Mouse (Mus musculus) 3T3-L1 (cell line): ENCODE results near the gene Lin7c.

Source experiments
- DNase-seq: peaks from one replicate; pipeline ENCODE4 v3.0.0-alpha.2; 2015; ENCODE audit warnings: low read depth, low spot score

Lin7c gene

DNA sequence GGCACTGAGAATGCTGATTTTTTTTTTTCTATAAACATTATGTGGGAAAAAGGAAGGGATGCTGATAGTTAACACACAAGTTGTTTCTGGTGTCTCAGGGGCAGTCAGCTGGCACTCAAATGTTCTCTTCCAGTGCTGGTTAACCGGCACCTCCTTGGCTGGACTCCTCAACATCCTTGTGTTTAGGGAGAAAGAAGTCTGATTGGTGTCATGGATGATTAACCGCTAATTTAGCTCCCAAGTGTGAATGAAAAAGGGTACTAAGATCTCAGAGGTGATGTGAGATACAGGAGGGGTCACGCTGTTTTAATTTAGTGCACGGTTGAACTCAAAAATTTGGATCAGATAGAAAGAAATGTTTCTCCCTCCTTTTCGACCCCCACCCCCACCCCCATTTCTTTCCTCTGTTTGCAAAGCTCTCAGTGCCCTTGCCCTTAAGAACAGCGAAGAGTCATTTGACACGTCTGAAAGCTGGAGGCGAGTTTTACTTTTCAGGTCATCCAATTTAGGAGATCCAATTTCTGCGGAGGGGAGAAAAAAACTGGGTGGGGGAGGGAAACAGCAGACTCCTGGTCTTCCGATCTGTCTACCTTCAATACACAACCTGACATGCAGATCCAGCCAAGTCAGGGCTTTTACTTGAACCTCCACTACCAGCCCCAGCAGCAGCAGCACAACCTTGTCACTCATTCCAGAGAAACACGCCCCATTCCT is 26.3 kb downstream of the Lin7c start:
- no peak for DNase-seq

DNA sequence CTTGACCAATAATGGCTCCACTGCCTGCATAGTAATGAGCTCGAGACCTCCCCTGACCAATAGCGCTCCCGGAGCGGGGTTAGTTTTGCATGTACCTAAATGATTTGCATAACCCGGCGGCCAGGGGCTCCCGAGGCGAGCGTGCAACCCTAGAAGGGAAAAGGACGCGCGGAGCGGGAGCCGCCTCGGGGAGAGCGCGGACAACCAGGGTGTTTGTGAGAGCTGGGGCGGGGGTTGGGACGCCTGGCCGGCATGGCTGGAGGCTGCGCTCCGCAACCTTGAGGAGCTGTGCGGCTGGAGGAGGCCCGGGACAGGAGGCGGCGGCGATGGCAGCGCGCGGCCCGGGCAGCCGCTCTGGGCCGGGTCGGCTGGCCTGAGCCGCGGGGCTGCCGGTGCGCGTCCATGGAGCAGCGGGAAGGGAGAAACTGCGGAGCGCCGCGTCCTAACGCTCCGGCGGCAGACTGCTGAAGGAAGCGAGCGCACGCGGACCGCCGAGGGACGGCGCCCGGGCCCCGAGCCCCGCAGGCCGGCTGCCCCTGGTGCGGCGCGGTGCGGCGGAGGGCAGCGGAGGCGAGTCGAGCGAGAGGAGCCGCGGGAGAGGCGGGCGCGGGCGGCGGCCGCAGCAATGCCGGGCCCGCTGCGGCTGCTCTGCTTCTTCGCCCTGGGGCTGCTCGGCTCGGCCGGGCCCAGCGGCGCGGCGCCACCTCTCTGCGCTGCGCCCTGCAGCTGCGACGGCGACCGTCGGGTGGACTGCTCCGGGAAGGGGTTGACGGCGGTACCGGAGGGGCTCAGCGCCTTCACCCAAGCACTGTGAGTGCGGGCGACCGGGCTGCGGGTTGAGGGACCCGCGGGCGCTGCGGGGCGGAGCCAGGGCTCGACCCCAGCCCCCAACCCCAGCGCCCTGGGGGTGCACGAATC is 27.1 kb downstream of the Lin7c start, which contains the start of gene Lgr4:
Gene Lgr4, plus strand, starts transcription at position 152 of the 918 bp plus-strand sequence.
- peak; percentile 98 for DNase-seq

DNA sequence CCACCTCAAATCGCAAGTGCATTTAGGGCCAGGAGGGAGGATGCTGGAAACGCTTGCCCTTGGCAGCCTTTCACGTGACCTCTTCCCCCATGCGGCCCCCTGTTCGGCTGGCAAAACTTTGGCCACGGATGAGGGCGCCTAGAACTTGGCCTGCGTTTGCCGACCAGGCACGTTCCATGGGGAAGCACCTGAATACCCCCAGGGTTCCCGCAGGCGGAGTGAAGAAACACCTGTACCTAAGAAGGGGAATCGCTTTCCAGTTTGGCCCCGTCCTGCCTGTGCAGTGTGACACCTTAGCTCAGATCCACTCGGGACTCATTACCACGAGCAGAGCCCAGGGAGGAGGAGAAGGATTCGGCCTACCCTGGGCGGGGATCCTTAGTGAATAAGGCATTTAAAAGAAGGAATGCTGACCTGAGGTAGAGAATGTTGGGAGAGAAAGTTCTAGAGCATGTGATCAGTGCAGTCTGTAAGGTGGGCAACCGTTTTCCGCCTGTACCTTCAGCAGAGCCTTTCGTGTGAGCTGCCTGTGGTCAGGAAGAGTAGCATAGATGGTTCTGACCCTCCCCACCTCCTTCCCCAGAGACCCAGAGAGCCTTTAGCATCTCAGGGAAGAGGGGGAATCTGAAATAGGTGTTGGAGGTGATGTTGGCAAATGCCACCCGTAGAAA is 28.1 kb downstream of the Lin7c start:
- no peak for DNase-seq

DNA sequence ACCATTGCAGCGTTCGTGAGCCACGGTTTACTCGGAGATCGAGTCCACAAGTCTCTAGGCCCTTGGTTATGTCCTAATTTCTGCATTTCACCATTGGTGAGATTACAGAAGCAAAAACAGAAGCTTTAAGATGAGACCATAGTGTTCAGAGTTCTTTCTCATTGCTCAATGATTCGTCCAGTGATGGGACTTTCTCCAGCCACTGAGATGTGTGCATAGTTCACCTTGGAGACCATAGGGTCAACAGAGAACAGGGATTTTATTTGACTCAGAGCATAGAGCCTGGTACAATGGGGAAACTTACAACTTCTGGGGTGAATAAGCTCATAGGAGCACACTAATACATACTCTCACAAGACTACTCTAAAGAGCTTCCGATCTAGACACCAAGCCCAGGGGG is 29.8 kb downstream of the Lin7c start:
- DNase-seq, result no peak

DNA sequence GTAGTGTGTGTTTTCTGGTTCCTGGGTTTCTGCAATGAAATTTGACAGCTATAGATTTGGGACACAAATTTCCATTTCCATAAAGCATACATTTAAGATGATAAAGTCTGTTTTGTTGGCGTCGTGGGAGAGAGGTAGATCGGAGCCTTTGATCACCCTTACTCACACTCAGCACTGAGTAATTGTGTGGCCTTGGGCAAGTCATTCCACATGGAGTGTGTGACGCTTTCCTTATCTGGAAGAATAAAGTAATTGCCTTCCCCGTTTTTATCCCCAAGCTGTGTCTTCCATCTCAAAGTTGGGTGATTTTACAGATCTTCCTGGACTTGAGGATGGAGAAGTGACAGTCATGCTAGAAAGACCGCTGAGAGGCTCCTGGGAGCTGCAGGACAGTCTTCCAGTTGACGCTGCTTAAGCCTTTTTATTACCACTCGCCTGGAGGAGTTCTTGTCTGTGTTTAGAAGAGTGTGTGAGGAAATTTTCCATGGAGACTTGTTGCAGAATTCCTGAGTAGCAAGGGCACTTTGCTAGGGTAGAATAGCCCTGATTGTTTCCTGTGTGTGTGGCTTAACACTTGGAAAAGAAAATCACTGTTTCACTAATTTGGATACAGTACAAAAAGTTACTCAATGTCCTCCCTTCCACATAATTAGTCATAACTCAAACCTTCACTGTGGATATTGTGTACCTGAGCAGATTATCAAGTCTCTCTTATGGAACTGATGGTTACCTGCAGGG is 30.8 kb downstream of the Lin7c start:
- DNase-seq, result no peak

DNA sequence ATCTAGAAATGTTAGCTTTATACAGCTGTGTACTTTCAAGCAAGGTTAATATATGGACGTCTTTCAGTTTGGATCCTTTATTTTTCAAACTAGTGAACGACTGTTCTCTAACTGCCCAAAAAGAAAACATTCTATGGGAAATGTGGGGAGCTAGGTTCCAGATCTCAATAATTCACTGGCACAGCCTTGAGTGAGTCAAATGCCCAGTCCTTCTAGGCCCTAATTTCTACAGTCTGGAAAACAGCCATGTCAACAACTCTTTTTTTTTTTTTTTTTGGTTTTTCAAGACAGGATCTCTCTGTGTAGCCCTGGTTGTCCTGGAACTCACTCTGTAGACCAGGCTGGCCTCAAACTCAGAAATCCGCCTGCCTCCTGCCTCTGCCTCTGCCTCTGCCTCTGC is 31.7 kb downstream of the Lin7c start:
- DNase-seq, result no peak

DNA sequence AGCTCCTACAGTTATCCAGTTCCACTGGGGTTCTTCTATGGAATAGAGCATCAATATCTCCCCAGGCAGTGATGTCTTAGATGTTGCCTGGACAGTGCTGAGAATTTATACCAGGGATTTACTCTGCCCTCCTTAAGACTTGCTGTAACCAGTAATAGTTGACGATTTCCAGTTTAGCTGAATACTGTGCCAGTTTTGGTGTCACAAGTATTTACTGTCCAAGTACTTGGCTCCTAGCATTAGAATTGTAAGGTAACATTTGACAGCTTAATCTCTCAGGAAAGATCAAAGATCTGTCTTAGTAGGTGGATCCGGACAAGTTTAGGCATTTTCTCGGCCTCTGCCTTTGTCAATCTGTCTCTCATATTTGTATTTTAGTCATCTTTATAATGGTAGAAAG is 32.4 kb downstream of the Lin7c start:
- no peak for DNase-seq

DNA sequence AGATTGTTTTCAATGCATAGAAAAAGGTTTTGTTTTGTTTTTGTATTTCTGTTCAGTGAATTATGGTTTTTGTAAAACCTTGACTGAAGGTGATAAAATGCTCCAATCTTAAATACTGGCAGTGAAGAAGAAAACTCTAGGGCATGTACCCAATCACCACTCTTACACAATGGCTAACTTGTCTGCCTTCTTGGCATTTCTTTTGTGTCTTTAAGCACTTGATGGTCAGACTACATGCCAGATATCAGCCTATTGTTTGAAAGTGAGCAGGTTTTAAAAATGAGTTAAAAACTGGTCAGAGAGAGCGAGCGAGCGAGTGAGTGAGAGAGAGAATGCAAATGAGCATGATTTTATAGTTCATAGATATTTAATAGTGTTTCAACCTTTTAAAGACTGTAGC is 33.3 kb downstream of the Lin7c start:
- DNase-seq, result no peak

DNA sequence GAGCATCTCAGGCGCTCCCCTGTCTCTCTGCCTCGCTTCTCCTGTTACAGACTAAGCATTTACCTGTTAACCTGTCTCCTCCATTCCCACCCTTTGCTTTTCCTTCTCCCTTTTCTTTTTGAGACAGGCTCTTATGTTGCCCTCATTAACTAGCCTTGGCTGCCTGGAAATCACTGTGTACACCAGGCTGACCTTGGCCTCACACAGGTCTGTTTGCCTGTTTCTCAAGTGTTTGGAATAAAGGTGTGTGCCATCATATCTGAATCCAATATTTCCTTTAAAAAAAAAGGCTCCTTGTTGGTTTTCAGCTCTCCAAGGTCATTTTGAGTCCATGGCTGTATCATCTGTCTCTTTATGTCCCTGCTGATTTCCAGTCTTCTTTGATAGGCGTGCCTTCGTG is 36.3 kb downstream of the Lin7c start:
- DNase-seq, result no peak

DNA sequence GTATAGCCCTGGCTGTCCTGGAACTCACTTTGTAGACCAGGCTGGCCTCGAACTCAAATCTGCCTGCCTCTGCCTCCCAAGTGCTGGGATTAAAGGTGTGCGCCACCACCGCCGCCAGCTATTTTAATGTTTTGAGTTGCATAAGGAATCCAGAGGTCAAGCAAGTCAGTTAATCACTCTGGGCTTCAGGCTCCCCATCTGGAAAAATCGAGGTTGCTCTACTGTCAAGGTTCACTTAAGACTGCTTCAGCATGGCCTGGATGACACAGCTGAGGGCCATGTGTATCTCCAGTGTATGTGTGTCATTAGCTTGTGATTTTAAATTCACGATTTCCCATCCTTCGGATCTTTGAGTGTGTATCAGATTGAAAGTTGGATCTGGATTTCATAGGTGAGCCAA is 36.8 kb downstream of the Lin7c start:
- no peak for DNase-seq

DNA sequence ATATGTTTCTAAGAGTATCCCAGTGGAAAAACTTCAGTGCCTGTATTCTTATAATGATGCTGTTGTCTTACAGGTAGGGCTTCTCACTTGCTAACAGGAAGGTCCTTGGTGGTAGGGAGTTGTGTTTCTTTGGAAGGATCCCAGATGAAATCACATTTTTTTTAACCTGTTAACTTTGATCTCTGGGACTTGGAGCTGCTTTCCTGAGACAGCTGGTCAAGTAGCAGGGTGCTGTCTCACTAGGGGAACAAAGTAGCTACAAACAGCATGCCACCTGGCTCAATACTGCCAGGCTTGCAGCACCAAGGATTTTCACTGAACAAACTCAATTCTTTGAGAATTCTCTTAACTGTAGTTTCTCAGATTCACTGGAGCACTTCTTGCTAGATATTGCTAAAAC is 37.2 kb downstream of the Lin7c start:
- no peak for DNase-seq

DNA sequence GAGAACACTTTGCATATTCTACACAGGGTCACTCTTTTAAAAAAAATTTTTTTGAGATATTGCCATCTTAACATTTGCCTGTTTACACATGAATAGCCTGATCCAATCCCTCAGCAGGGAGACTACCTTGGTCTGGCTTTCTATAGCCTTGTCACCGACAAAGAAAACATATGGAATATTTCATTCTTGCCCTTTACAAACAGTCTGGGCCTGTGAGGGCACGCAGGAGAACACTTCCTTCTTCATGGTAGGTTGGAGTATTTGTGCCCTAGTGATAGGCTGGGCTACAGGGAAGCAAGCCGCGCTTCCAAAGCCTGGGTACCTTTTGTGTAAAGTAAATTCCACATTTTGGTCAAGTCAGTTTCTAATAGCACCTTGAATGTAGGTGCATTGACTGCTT is 38.1 kb downstream of the Lin7c start:
- no peak for DNase-seq

DNA sequence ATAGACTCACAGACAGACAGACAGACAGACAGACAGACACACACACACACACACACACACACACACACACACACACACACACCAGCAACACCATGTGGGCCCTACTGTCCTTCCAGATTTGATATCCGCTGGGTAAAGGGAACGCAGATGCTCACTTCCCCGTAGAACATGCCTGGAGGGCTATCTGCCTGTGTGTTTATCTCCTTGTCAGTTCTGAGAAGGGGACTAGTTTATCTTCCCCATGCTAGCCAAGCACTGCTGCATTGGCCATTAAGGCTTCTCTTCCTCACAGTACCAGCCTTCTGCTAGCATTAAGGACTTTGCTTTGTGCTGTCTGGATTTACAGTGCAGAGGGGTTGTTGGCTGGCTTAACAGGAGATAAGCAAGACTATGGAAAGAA is 38.6 kb downstream of the Lin7c start:
- no peak for DNase-seq

DNA sequence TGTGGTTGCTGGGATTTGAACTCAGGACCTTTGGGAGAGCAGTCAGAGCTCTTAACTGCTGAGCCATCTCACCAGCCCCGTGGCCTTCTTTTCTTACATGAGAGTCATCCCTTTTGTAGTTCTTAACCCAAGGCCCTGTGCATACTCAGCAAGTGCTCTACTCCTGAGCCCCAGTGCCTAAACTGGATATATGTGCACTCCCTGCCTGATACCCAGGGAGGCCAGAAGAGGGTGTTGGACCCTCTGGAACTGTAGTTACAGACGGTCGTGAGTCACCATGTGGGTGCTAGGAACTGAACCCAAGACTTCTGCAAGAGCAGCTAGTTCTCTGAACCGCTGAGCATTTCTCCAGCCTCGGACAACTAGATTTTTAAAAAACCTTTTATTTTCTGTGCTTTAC is 39.7 kb downstream of the Lin7c start:
- DNase-seq, result no peak

DNA sequence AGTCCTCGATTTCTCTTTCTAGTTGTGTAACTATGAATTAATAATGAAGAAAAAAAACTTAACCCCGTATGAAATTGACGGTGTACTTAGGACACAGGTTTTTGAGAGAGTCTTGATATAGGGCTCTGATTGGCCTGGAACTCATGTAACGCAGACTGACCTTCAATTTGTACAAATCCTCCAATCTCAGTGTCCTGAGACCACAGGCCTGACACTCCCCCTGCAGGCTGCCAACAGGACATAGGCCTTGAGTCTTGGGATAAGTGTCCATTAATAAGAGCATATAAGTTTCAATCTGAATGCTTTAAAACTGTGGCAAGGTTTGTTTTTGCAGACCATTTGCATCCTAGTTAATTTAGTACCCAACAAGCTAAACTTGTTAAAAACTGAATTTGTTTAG is 40.1 kb downstream of the Lin7c start:
- DNase-seq, result no peak

DNA sequence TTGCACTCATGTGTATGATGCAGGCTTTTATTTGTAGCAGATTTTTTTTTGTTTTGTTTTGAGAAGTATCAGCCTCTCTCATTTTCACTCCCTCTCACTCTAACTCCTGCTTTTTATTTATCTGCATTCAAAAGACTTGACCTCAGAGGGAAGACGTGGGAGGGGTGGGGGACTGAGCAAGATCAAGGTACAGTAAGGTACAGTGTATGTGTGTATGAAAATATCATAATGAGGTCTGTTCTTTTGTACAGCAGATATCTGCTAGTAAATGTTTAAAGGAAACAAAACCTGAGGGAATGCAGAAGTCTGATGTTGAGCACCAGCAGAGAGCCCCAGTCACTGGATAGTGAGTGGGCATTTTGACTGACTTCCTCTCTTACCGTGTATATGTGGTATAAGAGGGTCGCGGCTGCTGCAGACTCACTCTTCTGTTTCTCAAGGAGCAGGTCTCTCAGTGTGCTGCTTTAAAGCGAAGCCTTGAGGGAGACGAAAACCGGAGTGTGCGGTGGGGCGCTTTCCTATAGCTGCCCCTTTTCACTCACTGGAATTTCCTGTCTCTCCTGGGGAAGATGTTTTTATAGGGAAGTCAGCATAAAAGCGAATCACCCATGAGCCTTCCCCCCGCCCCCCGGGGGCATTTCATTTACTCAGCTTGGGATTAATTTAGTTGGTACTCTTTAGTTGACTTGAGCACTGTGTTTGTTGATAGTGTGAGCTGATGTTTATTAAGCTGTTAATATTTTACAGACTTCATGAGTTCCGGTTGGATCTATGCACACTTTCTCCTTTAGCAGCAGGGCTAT is 41.5 kb downstream of the Lin7c start:
- no peak for DNase-seq

DNA sequence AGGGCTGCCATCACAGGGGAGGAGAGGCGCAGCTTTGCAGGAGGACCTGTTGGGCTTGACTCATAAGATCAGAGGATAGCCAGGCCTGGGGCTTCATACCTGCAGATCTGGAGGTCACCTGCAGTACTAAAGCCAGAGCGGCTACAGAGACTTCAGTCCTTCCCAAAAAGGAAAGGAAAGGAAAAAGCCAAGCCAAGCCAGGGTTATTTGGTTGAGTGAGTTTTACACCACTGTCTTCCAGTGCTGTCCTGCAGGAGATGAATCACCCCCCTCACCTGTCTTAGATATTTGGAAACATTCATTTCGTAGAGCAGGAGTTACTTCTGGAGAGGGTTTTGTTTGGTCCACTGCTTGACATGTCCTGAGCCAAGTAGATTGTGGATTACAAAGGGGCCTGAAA is 42.5 kb downstream of the Lin7c start:
- no peak for DNase-seq

DNA sequence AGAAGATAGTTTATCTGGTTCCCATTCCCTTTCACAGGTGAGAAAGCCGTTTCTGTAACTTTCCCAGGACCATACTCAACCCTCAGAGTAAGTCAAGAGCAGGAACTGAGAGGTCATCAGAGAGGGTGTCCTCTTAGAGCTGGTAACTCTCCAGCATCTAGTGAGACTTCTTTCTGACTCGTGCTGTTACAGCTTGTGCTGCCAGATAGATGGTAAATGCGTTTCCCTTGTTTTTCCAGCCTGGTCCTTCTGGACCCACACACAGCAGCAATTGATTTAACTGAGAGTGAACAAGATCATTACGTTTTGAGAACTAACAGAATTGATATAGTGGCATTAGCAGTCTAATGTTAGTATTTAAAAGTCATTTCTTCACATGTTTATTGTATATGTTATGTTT is 43.4 kb downstream of the Lin7c start:
- DNase-seq, result no peak

DNA sequence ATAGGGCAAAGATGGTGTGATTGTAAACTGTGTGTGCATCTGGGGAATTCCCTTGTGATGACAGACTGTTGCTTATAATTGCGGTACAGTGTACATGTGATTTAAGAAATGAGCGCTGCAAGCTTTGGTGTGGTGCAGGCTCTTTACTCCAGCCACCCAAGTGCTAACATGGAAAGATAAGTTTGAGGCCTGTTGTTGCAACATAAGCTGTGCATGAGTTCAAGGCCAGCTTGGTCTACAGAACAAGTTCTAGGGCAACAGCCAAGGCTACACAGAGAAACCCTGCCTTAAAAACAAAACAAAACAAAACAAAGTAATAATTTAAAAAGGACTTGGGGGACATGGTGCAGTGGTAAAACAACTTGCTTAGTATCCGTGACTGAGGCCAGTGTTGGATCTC is 44.5 kb downstream of the Lin7c start:
- no peak for DNase-seq

DNA sequence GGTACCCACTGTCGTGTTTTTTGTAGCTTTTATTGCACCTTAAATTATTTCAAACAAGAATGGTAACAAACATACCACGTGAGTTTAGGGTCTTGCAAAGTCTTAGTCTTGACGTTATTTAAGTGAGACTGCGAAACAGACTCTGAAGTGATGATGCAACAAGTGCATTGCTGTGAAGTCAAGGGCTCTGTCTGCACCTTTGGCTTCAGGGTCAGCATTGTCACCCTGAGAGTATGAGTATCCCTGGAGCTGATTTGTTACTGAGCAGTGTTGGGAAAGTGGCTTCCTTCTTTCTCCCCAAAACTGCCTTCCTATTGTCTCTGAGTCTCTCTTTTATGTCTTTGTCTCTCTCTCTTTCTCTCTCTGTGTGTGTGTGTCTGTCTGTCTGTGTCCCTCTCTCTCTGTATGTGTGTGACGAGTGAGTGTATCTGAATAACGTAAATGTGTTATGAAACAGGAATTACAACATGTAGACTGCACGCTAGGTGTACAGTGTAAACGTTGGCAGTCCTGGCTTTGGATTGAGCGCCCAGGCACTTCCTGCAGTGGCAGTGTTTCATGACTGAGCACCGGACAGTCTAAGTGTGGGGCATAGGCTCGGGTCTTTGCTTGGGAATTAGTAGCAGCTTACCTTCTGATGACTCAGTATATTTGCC is 45.2 kb downstream of the Lin7c start:
- DNase-seq, result no peak

DNA sequence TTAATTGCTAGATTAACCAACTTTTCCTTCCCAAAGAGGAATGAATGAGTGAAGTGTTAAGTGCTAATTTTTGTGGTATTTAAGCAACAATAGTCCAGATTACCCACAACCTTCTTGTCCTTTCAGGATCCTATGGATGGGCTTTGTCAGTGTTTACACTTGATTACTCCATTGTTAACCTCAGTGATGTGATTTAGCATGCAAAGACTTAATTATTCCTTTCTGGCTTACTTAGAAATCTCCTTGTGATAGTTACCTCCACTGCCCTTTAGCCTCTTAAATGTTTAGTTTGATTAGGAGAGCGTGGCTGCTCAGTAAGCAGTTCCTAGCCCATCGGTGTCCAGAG is 45.7 kb downstream of the Lin7c start:
- DNase-seq, result no peak
